1 mouse cellular context compared by ENCODE assay signal in the genomic region with DNA sequence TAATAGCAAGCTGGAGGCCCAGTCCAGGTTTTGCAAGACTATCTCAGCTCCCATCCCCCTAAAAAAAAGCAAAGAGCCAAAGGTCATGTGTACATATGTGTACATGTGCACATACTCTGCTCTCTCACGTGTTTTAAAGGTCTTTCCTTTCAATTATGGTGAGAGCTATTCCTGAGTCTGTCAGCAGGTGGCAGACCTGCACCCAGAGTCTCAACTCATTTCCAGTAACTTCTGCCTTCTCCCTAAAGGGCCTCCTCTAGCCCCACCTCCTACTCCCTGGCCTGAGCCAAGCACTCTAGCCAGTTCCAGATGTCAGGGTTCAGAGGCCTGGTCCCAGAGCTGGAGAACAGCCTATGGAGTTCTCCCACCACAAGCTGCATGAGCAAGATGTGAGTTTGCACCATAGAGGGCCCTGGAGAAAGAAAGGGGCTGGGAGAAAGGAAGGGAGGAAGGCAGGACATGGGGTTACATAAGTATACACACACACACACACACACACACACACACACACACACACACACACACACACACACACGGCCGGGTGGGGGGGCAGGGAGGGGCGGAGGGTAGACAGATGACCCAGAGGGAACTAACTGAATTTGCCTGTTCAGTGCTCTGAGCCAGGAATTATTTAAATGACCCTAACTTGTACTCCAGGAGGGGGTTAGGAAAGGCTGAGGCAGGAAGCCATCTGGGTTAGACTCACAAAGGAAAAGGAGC.
TF ChIP-seq lines count a peak whose summit lies in the region.

Gene C1rl (plus strand): TSS at position 272 of the 720 bp plus-strand sequence.

TF ChIP-seq in MEL, 35 proteins besides CTCF, POLR2A, EP300 and RAD21 (continued from another document):
- TF ChIP-seq JUND (IDR thresholded peaks at IDR 0.05; ENCODE audit: low read depth, low read length) (peak; percentile 62; the same call in 1 of the 2 replicates), ZC3H11A (IDR thresholded peaks at IDR 0.05; ENCODE audit: low read depth, low read length) (peak; percentile 68), MAZ (IDR thresholded peaks at IDR 0.05; ENCODE audit: low read depth, low read length) (peak; percentile 50; the same call in 1 of the 2 replicates), ELF1 (IDR thresholded peaks at IDR 0.05; ENCODE audit: low read depth, low read length) (no peak), ETS1 (IDR thresholded peaks at IDR 0.05; ENCODE audit: low read depth, low read length) (peak; percentile 34; the same call in 1 of the 2 replicates), USF1 (IDR thresholded peaks at IDR 0.05; ENCODE audit: low read depth, low read length) (peak; percentile 63), E2F4 (IDR thresholded peaks at IDR 0.05; ENCODE audit: borderline replicate concordance, low read depth, low read length) (no peak), TAL1 (IDR thresholded peaks at IDR 0.05; ENCODE audit: low read length) (no peak), TBP (IDR thresholded peaks at IDR 0.05; ENCODE audit: low read depth, low read length) (peak; percentile 53), SMC3 (IDR thresholded peaks at IDR 0.05; ENCODE audit: low read depth, low read length) (peak; percentile 96), KAT2A (conservative IDR thresholded peaks at IDR 0.05; ENCODE audit: low read depth, low read length) (no peak), MAX (IDR thresholded peaks at IDR 0.05; ENCODE audit: low read length) (peak; percentile 90), TCF12 (IDR thresholded peaks at IDR 0.05; ENCODE audit: low read depth, low read length) (no peak)
